24 mouse cellular contexts compared by ENCODE assay signal in the genomic region with DNA sequence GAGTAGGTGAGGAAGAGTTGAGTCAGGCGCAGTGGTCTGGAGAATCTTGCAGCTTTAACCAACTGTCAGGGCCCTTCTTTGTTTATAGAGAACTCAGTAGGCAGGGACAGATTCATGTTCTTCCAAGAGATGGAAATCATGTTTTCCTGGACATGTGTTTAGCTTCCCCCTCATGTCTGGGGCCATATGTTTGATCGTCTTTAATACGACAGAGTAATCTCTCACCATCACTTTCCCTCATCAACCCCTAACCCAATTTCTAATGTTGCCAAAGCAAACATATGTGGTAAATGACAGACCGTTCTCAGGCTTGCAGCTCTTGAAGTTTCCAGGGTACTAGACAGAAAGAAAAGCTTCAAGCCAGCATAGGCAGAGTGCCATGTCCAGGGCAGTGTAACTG. TPM values are rescaled to one million over a fixed set of nuclear protein-coding genes. Genes with fewer than 3 reads are reported as not detected.
A peak's percentile ranks its signal among the peaks of the same experiment; 100 is the strongest.
DNase-seq lines count a peak whose midpoint lies in the region; ATAC-seq and TF ChIP-seq lines count a peak whose summit lies in the region.
"Had no signal": no experiment of that assay in that cellular context is flagged by ENCODE, and none has a peak within 500 bp of the region (broad histone marks: within the 10 kb centered on the region; RNA-seq: fewer than 3 reads in every experiment).

No protein-coding gene starts in this region.

- peak; percentile 14 to 30 for DNase-seq in cerebellum, postnatal 10 days
- no peak for DNase-seq in cerebellum, adult 8-10 months
- peak; percentile 16 for DNase-seq in forebrain, postnatal 0 days
- peak; percentile 22 for DNase-seq in MN1 (ENCODE audit: low spot score)
- DNase-seq in layer of hippocampus, adult 8-10 months (ENCODE audit: low spot score in 2 of 2), result peak; percentile 26 to 35
- no peak for DNase-seq in kidney, adult 2 months
- DNase-seq: adrenal gland, adult 2 months; adrenal gland, postnatal 25 days; B cell, adult 2 months; cerebellum, adult 2 months; cerebellum, postnatal 25 days; heart, adult 18-20 months; heart, postnatal 14 days had no signal

- H3K4me1 ChIP-seq in forebrain, postnatal 0 days (ENCODE audit: insufficient read depth), result peaks cover 9% of the 10 kb centered on the region
- peaks cover 11% of the 10 kb centered on the region for H3K4me1 ChIP-seq in forebrain, embryonic 12.5 days
- no peaks in the 10 kb centered on the region for H3K4me1 ChIP-seq in kidney, adult 2 months (ENCODE audit: control insufficient read depth, insufficient read depth, low read length)

- H3K4me3 ChIP-seq in forebrain, postnatal 0 days (ENCODE audit: low read depth, low read length), result no peak overlapping the region
- no peak overlapping the region for H3K4me3 ChIP-seq in forebrain, embryonic 12.5 days (replicated peaks)
- no peak overlapping the region for H3K4me3 ChIP-seq in kidney, adult 2 months (ENCODE audit: insufficient read depth, low read depth, low read length)
- H3K4me3 ChIP-seq: embryonic facial prominence, embryonic 12.5 days; heart, embryonic 10.5 days; heart, embryonic 15.5 days; hindbrain, embryonic 13.5 days had no signal

- 63% methylated on average over 4 of the region's 4 CpGs for WGBS in forebrain, postnatal 0 days
- 90% methylated on average over 4 of the region's 4 CpGs for WGBS in forebrain, embryonic 12.5 days
- WGBS in kidney, adult 2 months, result 93% methylated on average over 4 of the region's 4 CpGs

- no peak overlapping the region for H3K27ac ChIP-seq in forebrain, postnatal 0 days (ENCODE audit: low read depth, low read length)
- H3K27ac ChIP-seq in forebrain, embryonic 12.5 days, result no peak overlapping the region
- no peak overlapping the region for H3K27ac ChIP-seq in kidney, adult 2 months (ENCODE audit: insufficient read depth, low read depth, low read length)
- H3K27ac ChIP-seq: embryonic facial prominence, embryonic 12.5 days; heart, embryonic 10.5 days; heart, embryonic 15.5 days; hindbrain, embryonic 13.5 days; hindbrain, postnatal 0 days had no signal

- no peak for ATAC-seq in forebrain, postnatal 0 days
- ATAC-seq in forebrain, embryonic 12.5 days (ENCODE audit: low FRiP score), result no peak
- no peak for ATAC-seq in CD4-positive, CD25-positive, alpha-beta regulatory T cell, adult 4 months
- ATAC-seq: activated CD4-positive, CD25-positive, alpha-beta regulatory T cell, adult 4 months; hindbrain, postnatal 0 days; Patski had no signal

- H3K27me3 ChIP-seq in forebrain, postnatal 0 days (ENCODE audit: insufficient read depth, low read length), result no peaks in the 10 kb centered on the region
- H3K27me3 ChIP-seq in forebrain, embryonic 12.5 days, result no peaks in the 10 kb centered on the region
- H3K27me3 ChIP-seq in kidney, adult 2 months (replicated peaks; ENCODE audit: control insufficient read depth, insufficient read depth, low read length), result no peaks in the 10 kb centered on the region
- H3K27me3 ChIP-seq: embryonic facial prominence, embryonic 12.5 days; heart, embryonic 15.5 days; hindbrain, embryonic 13.5 days; Patski had no signal

- no peaks in the 10 kb centered on the region; the same call in 1 of the 2 replicates for H3K36me3 ChIP-seq in forebrain, postnatal 0 days (ENCODE audit: insufficient read depth)
- H3K36me3 ChIP-seq in forebrain, embryonic 12.5 days (replicated peaks), result no peaks in the 10 kb centered on the region; the same call in 1 of the 2 replicates
- no peaks in the 10 kb centered on the region for H3K36me3 ChIP-seq in kidney, adult 2 months (ENCODE audit: control insufficient read depth, insufficient read depth, low read length)
- H3K36me3 ChIP-seq: heart, embryonic 10.5 days; heart, embryonic 15.5 days had no signal

- TF ChIP-seq POLR2A in kidney, adult 2 months (IDR thresholded peaks at IDR 0.05; ENCODE audit: low read depth, low read length), result no peak

- TF ChIP-seq CTCF in forebrain, postnatal 0 days (IDR thresholded peaks at IDR 0.05; ENCODE audit: low read depth), result no peak
- no peak for TF ChIP-seq CTCF in kidney, adult 2 months (conservative IDR thresholded peaks at IDR 0.05; ENCODE audit: insufficient read depth, insufficient read length, low read depth, low read length)

- H3K9me3 ChIP-seq in forebrain, postnatal 0 days (ENCODE audit: low read length), result no peaks in the 10 kb centered on the region
- no peaks in the 10 kb centered on the region for H3K9me3 ChIP-seq in forebrain, embryonic 12.5 days
- H3K9me3 ChIP-seq: embryonic facial prominence, embryonic 12.5 days; heart, embryonic 10.5 days; heart, embryonic 15.5 days; hindbrain, embryonic 13.5 days had no signal

- H3K9ac ChIP-seq in forebrain, postnatal 0 days, result no peak overlapping the region
- H3K9ac ChIP-seq in forebrain, embryonic 12.5 days, result no peak overlapping the region
- H3K9ac ChIP-seq: embryonic facial prominence, embryonic 12.5 days; heart, embryonic 15.5 days; hindbrain, embryonic 13.5 days had no signal

- H3K4me2 ChIP-seq in forebrain, postnatal 0 days (ENCODE audit: low read depth), result no peak overlapping the region
- H3K4me2 ChIP-seq in forebrain, embryonic 12.5 days, result no peak overlapping the region
- H3K4me2 ChIP-seq: embryonic facial prominence, embryonic 12.5 days; heart, embryonic 15.5 days; hindbrain, embryonic 13.5 days had no signal

RNA-seq across cellular contexts. Expression of a gene that starts 3.1 kb away (rescaled TPM):
- total RNA-seq in forebrain, postnatal 0 days (2014; rRNA removed), result 13.2 and 15.2 TPM in 2 replicates
- 5.3 and 6.9 TPM in 2 replicates for polyA plus RNA-seq in forebrain, postnatal 0 days (2015; fragmentation: Nextera tagmentation; extraction: Ambion mirVana)
- polyA plus RNA-seq in forebrain, embryonic 12.5 days (2016; fragmentation: Nextera tagmentation; extraction: Ambion mirVana), result 6.0 and 6.1 TPM in 2 replicates
- 10 to 100 TPM in 1 of 4 experiments, 1 to 10 TPM in 3; 8.5 to 10.3 (median 9.5) TPM for total RNA-seq in layer of hippocampus, adult 8-10 months (2022)
- polyA plus RNA-seq in kidney, adult 2 months (2012; rRNA removed), result 1.7 and 1.9 TPM in 2 replicates
- polyA plus RNA-seq in CD4-positive, CD25-positive, alpha-beta regulatory T cell, adult 4 months (2017; shearing (Covaris generic)), result 1 to 10 TPM; 5.4 to 7.5 TPM

RNA-seq across cellular contexts. Expression of a gene that starts 24.6 kb away (rescaled TPM):
- 8.0 and 11.0 TPM in 2 replicates for total RNA-seq in forebrain, postnatal 0 days (2014; rRNA removed)
- polyA plus RNA-seq in forebrain, postnatal 0 days (2015; fragmentation: Nextera tagmentation; extraction: Ambion mirVana), result 5.9 and 7.3 TPM in 2 replicates
- 4.7 and 8.9 TPM in 2 replicates for polyA plus RNA-seq in forebrain, embryonic 12.5 days (2016; fragmentation: Nextera tagmentation; extraction: Ambion mirVana)
- total RNA-seq in layer of hippocampus, adult 8-10 months (2022), result 1 to 10 TPM; 4.3 to 7.1 (median 5.1) TPM
- 0.29 and 0.42 TPM in 2 replicates for polyA plus RNA-seq in kidney, adult 2 months (2012; rRNA removed)
- 10 to 100 TPM in 1 of 2 experiments, 1 to 10 TPM in 1; 8.6 to 11.9 TPM for polyA plus RNA-seq in CD4-positive, CD25-positive, alpha-beta regulatory T cell, adult 4 months (2017; shearing (Covaris generic))

RNA-seq across cellular contexts. Expression of a gene that starts 42.1 kb away (rescaled TPM):
- total RNA-seq in forebrain, postnatal 0 days (2014; rRNA removed), result 1.0 TPM in 1 of 2 replicates, not detected in the other
- polyA plus RNA-seq in forebrain, postnatal 0 days (2015; fragmentation: Nextera tagmentation; extraction: Ambion mirVana), result 0.38 and 1.1 TPM in 2 replicates
- 2.7 and 6.9 TPM in 2 replicates for polyA plus RNA-seq in forebrain, embryonic 12.5 days (2016; fragmentation: Nextera tagmentation; extraction: Ambion mirVana)
- total RNA-seq in layer of hippocampus, adult 8-10 months (2022), result not detected
- polyA plus RNA-seq in kidney, adult 2 months (2012; rRNA removed), result 0.07 TPM in 1 of 2 replicates, not detected in the other
- polyA plus RNA-seq in CD4-positive, CD25-positive, alpha-beta regulatory T cell, adult 4 months (2017; shearing (Covaris generic)), result 1 to 10 TPM; 1.5 to 3.6 TPM
- total RNA-seq: adrenal gland, postnatal 25 days; gastrocnemius, postnatal 4 days; heart, adult 18-20 months; heart, postnatal 14 days; hematopoietic stem cell, adult 5-6 weeks; hindbrain, postnatal 0 days had no signal
- polyA plus RNA-seq: adrenal gland, adult 2 months had no signal

RNA-seq across cellular contexts. Expression of a gene that starts 42.2 kb away (rescaled TPM):
- 3.6 and 5.0 TPM in 2 replicates for total RNA-seq in forebrain, postnatal 0 days (2014; rRNA removed)
- polyA plus RNA-seq in forebrain, postnatal 0 days (2015; fragmentation: Nextera tagmentation; extraction: Ambion mirVana), result 15.6 and 19.6 TPM in 2 replicates
- polyA plus RNA-seq in forebrain, embryonic 12.5 days (2016; fragmentation: Nextera tagmentation; extraction: Ambion mirVana), result 13.5 and 16.2 TPM in 2 replicates
- total RNA-seq in layer of hippocampus, adult 8-10 months (2022), result 10 to 100 TPM in 1 of 4 experiments, 1 to 10 TPM in 3; 5.2 to 10.9 (median 8.0) TPM
- polyA plus RNA-seq in kidney, adult 2 months (2012; rRNA removed), result 1.4 and 2.1 TPM in 2 replicates
- polyA plus RNA-seq in CD4-positive, CD25-positive, alpha-beta regulatory T cell, adult 4 months (2017; shearing (Covaris generic)), result 10 to 100 TPM; 11.6 to 12.0 TPM

RNA-seq across cellular contexts. Expression of a gene that starts 46.5 kb away (rescaled TPM):
- total RNA-seq in forebrain, postnatal 0 days (2014; rRNA removed), result 69.8 and 81.0 TPM in 2 replicates
- 51.2 and 55.5 TPM in 2 replicates for polyA plus RNA-seq in forebrain, postnatal 0 days (2015; fragmentation: Nextera tagmentation; extraction: Ambion mirVana)
- polyA plus RNA-seq in forebrain, embryonic 12.5 days (2016; fragmentation: Nextera tagmentation; extraction: Ambion mirVana), result 129 TPM in 2 replicates
- 10 to 100 TPM; 79.6 to 96.9 (median 89.4) TPM for total RNA-seq in layer of hippocampus, adult 8-10 months (2022)
- 13.2 and 18.1 TPM in 2 replicates for polyA plus RNA-seq in kidney, adult 2 months (2012; rRNA removed)
- 10 to 100 TPM; 74.8 to 96.0 TPM for polyA plus RNA-seq in CD4-positive, CD25-positive, alpha-beta regulatory T cell, adult 4 months (2017; shearing (Covaris generic))

Comparison
In these comparisons a context has a peak if more than half of its experiments do, and no peak if none do; other contexts are left out.
1. DNase-seq: peak in cerebellum, postnatal 10 days (2 of 2), forebrain, postnatal 0 days (single experiment), MN1 (single experiment) and layer of hippocampus, adult 8-10 months (2 of 2); none in cerebellum, adult 8-10 months (single experiment) and kidney, adult 2 months (single experiment).